Mouse (Mus musculus) left cerebral cortex, adult 11 months (tissue): Measurements from ENCODE around the gene Pqlc2.

Experiments
- DNase-seq: peaks from one replicate; pipeline ENCODE4 v3.0.0; 2022; ENCODE audit warnings: low spot score

The Pqlc2 gene

GRCm38 (mm10) chr4:139305521-139305920 is 5.0 kb downstream of the Pqlc2 start:
- DNase-seq, result no peak

- DNase-seq, result no peak
Observed at GRCm38 (mm10) chr4:139302241-139302640, 8.3 kb downstream of the Pqlc2 start.

DNA sequence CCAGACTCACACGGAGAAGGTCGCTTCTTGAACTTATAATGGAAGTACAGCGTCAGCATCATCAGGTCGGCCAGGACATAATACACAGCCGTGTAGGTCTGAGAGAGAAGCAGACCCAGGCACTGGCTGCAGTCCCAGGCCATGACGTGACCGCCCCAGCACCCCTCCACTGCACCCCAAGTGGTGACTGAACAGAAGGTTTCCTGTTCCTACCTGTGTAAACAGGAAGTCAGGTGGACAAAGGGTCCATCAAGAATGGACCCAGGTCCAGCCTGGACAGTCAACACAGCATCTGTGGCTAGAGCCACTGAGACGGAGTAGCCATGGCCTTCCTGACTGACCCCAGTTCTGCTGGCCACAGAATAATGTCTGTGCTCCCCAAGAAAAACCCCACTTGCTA is 8.7 kb downstream of the Pqlc2 start:
- DNase-seq, result no peak

- DNase-seq, result no peak
Observed at GRCm38 (mm10) chr4:139298671-139299366, 11.7 kb downstream of the Pqlc2 start.

- no peak for DNase-seq
Observed at GRCm38 (mm10) chr4:139297566-139297965, 12.9 kb downstream of the Pqlc2 start.

DNA sequence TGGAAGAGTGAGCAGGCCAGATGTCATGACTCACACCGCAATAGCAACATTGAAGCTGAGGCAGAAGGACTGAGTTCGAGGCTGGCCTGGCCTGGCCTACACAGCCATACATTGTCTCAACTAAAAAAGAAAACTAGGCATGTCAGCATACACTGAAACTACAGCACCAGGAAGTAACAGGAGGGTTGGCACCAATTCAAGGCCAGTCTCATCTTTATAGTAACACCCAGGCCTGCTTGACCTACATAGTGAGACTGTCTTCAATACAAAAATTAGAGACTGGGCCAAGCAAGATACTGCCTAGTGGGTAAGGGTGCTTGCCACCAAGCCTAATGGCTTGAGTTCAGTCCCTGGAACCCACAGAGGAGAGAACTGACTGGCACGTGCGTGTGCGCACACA is 18.5 kb downstream of the Pqlc2 start:
- DNase-seq, result no peak

DNA sequence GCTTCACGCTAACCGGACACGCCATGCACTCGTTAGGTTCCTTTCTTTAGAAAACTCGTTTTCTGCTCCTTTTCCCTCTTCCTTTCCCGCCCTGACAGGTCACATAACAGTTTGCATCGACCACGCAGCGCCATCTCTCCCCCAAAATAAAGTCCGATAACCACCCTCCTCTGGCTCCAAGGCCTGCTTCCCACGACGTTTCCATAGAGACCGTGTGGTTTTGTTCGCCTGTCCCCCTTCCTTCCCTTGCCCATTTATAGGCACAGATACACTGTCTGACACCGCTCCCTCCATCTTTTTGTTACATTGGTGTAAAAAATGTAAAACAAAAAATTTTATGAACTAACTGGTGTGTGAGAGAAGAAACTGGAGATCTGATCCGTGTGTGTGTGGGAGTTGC is 19.4 kb downstream of the Pqlc2 start:
- no peak for DNase-seq

GRCm38 (mm10) chr4:139289017-139289416 is 21.5 kb downstream of the Pqlc2 start:
- DNase-seq, result peak; percentile 57

DNA sequence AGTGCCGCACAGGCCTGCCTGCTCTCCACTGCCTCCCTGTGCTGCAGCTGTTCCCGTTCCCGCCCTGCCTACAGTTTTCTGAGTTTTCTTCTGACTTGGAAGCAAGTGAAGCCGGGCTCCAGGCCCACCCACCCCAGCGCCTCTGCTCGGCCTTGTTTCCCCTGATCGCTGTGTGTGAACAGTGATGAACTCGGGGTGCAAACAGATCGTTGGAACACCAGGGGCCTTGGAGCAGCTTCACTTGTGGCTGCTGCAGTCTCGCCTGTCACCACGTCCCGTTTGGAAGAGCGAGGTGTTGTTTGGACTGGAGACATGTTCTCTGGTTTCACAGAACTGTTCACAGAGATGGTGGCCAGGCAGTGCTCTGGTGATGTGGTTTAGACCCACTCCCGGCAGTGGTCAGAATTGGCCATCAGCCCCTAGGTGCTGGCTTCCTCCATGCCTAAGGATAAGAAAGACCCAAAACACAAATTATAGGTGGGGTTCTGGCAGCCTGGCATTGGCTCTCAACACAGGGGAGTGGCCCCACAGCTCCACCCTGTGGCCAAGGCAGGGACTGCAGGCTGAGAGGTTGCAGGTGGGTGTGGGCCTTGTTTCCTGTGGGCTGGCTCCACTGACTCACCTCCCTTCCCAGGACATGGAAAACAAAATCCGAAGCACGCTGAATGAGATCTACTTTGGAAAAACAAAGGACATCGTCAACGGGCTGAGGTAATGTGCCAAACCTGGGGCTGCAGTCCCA is 23.2 kb downstream of the Pqlc2 start:
- DNase-seq, result peak; percentile 70

DNA sequence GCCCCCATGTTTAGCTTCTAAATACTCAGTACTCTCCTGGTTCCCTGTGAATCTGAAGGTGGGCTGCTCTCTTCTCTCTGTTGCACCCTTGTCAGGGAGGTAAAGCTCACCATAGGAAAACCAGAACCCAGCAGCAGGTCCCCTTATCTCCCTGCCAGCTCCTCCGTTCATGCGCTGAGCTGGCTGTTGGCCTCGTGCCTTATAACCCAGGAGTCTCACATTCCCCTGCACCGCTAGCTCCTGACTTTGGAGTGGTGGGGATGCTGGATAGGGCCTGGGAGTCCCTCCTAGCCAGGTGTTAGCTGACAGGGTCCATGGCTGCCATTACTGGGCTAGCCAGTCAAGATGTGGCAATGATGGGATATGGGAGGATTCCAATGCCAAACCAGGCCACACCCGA is 24.3 kb downstream of the Pqlc2 start:
- DNase-seq, result no peak

- DNase-seq, result no peak
Observed at GRCm38 (mm10) chr4:139284877-139285276, 25.6 kb downstream of the Pqlc2 start.

DNA sequence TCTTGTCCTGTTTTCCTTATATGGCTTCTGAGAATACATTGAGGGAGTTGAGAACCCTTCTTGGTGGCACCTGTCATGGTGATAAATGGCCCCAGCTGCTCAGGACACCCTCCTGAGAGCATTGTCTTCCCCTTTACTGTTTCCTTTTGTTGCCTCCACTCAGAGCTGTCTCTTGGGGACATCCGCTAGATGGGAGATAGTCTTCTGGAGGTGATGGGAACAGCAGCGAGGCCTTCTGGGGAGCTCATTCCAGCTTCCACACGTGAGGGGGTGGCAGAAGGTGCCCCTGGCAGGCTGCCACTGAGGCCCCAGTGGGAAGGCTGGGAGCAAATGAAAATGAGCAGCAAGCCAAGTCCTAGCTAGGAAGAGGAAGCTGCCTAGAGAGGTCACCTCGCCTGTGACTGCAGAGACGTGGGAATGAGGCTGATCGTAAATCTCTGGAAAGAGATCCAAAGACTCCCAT is 27.5 kb downstream of the Pqlc2 start:
- no peak for DNase-seq

DNA sequence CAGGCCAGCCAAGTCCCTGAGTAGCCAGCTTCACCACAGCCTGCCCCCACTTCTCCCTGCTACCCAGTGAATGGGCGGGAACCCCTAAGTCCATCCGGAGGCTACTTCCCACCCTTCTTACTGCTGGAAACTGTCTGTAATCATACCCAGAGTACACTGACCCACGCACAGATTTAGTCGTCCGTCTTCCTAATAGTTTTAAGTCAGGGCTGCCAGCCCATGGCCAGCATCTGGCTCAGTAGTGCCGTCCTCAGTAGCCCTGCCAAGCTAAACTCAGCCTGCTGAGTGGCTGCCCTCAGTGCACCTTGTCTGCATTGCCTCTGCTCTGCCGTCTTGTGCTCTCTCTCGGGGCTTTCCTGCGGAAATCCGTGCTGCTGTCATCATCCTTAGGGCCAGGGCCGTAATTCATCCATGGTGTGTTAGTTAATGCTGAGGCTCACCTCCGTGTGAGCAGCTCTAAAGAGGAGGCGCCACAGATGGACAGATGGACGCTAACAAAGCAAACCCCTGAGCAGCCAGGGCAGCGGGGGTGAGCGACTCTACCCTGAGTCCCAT is 28.6 kb downstream of the Pqlc2 start:
- no peak for DNase-seq

- DNase-seq, result no peak
Observed at GRCm38 (mm10) chr4:139280530-139280929, 30.0 kb downstream of the Pqlc2 start.

DNA sequence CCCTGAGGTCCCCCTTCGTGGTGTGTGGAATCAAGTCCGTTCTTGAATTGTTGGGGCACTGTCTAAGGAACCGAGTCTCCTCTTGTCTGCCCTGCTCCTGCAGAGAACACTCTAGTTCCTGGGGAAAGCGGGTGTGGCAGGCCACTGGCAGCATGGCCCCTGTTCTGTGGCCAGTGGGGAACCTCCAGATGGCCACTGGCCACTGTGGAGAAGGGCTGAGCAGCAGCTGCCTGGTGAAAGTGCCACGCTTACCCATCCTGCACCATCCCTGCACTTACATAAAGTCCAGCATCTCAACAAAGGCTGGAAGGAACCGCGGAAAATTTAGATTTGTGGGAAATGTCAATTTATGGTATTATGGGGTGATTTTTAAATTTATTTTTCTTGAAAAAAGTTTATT is 34.1 kb downstream of the Pqlc2 start:
- DNase-seq, result no peak

DNA sequence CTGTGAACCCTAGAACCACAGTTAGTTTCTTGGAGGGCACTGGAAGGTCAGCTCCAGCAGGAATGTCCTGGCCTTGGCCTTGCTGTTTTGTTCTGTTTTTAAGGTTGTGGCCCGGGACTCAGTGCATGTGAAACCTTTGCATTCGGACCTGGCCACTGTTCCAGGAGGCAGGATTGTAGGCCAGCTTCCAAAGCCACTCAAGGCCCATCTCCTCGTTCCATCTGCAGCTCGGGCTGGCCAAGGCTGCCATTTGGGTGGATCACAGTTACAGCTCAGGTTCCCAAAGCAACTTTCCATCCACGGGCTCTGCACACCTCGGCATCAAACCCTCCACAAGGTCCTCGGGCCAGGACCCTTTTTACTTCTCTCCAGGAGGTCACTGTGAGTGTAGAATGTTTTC is 35.9 kb downstream of the Pqlc2 start:
- no peak for DNase-seq

- no peak for DNase-seq
Observed at GRCm38 (mm10) chr4:139272951-139273680, 37.4 kb downstream of the Pqlc2 start.

DNA sequence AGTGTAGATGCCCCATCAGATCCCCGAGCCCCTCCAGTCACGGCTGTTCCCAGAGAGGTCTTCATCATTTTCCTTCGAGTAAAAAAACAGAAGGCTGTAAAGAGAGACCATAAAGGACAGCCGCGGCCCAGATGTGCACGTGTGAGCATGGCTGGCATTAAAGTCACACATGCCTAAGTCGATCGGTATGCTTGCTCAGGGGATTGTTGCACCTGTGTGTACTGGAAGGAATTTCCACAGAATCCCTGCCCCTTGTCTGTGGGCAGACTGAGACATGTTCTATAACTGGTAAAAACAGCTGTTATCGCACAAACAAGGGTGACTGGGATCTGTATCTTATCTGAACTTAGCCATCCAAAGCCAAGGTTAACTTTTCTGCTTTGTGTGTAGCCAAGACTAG is 38.9 kb downstream of the Pqlc2 start:
- DNase-seq, result no peak

DNA sequence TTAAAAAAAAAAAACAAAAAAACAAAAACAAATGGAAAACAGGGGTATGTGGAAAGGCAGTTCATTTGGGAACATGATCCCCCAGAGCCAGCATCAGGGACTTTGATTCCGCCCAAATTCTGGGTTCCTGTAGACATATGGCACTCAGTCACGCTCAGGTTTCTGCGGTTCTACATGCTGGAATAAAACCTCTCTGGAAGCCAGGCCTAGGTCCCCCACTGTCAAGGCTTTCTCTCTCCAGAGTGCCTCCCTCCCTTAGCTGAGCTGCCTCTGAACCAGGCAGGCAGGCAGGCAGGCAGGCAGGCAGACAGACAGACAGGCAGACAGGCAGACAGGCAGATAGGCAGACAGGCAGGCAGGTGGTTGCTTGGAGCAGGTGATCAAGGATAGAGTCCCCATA is 40.3 kb downstream of the Pqlc2 start:
- DNase-seq, result no peak

GRCm38 (mm10) chr4:139268242-139268641 is 42.3 kb downstream of the Pqlc2 start:
- DNase-seq, result no peak

DNA sequence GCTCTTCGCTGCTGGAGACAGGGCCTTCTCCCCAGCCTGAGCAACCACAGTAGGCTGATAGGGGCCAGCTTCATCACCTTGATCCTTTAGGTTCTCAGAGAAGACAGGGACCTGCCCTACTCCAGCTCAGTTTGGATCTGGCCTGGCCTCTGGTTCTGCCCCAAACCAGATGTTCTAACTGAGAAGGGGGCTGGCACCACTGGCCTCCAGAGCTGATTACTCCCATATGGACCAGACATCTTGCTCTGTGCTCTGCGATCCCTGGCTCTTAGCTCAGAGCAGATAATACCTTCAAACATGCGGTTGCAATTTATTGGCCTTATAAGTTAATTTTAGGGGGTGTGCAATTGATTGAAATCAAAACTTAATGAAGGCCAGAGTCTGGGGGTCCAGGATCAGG is 43.2 kb downstream of the Pqlc2 start:
- DNase-seq, result no peak

DNA sequence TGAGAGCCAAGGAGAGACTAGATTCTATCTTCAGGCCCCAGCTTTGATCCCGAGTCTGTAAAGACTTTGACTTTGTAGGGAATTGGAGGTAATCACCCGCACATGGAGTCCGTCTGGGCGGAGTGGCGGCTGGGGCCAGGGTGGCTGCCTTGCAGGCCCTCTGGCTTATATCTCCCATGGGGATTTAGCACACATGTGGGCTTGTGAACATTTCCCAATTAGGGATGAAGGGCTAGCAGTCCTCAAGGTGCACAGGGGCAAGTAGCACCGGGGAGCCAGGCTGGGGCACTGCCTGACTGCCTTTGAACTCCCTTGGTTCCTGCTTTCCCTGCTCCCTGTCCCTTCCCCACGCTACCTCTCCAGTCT is 44.0 kb downstream of the Pqlc2 start:
- no peak for DNase-seq
